Mouse (Mus musculus): ENCODE data around the gene Vmn2r90. TPM values are rescaled to one million over a fixed set of nuclear protein-coding genes. Genes with fewer than 3 reads are reported as not detected.
"Not testable (repeated sequence)": the region's sequence is repeated elsewhere in the genome, so short reads cannot be mapped to it uniquely, and the experiment has no call there.

Vmn2r90 gene
- polyA plus RNA-seq (2015; fragmentation: Nextera tagmentation; extraction: Ambion mirVana): not detected in 2 replicates

DNA sequence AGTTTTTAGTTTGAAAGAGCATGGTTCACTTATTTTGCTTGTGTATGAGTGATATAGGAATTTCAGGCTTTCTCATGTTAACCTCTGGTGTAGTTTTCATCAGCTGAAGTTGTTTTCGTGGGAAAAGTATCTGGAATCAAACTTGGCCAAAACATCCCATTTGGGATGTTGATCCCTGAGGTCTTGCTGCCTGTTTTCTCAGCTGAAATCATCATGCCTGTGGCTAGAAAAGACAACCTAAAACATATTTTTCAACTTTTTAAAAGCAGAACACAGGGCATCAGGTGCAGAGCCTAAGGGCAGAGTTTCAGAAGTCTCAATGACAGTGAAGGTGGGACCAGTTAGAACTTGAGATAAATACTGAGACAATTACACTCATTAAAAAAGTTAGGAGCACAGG, at the start of gene Vmn2r90:
TSS of gene Vmn2r90 (plus strand) at position 301 of the 400 bp plus-strand sequence.
- Histone ChIP-seq H3K27ac (replicated peaks) (no peak within 1 kb of the TSS), H3K27me3 (no peaks in the 10 kb centered on the region), H3K4me2 (no peak within 1 kb of the TSS), H3K9ac (no peak within 1 kb of the TSS), H3K9me3 (replicated peaks) (no peaks in the 10 kb centered on the region), H3K36me3 (replicated peaks) (no peaks in the 10 kb centered on the region), H3K4me3 (replicated peaks) (no peak within 1 kb of the TSS), H3K4me1 (replicated peaks) (no peaks in the 10 kb centered on the region)
- no peak for ATAC-seq (ENCODE audit: insufficient read depth)
- 53% methylated on average over 1 of the region's 1 CpGs for WGBS (ENCODE audit: insufficient replicate concordance)

DNA sequence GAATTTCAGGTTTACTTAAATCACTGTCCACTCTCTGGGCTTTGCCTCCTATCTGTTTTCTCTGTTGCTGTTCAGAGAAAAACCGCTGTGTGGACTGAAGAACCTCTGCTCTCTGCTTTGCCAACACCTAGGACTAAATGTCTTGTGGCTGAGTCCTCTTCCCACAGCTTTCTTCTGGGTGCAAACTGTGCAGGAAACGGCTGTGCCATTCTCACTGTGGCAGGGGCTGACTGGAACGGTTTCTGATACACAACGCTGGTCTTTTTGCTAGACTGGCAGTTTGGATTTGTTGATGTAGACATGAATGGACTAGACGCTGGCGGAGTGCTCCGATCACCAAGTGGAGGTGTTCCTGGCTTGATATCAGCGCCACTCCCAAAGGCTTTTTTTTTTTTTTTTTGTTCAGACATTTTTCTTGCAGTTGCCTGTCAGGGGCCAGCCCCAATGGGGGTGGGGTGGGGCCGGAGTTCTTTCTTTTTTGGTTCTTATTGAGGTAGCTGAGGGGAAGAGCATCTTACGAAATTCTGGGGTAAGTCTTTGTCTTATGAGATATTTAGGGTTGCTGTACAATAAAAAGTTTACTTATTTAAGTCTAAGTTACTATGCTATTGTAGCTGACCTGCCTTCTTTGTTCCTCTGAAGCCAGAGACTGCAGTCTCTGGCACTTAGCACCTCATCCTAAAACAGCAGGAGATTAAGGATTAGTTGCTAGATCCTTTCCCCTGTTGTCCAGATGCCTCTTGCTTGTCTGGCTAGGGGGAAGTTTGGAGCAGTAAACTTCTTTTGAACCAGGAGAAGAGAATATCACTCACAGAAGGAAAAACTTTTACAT, 48.3 kb upstream of the Vmn2r90 start:
- H3K9ac ChIP-seq: no peak overlapping the region
- no peaks in the 10 kb centered on the region for H3K4me1 ChIP-seq (replicated peaks)
- WGBS (ENCODE audit: insufficient replicate concordance): 10% methylated on average over 10 of the region's 10 CpGs
- no peaks in the 10 kb centered on the region for H3K36me3 ChIP-seq (replicated peaks)
- H3K4me2 ChIP-seq: no peak overlapping the region
- no peak overlapping the region for H3K4me3 ChIP-seq (replicated peaks)
- ATAC-seq (ENCODE audit: insufficient read depth): no peak
- no peak overlapping the region for H3K27ac ChIP-seq (replicated peaks)
- no peaks in the 10 kb centered on the region for H3K9me3 ChIP-seq (replicated peaks)
- H3K27me3 ChIP-seq: no peaks in the 10 kb centered on the region

- Histone ChIP-seq H3K27ac (replicated peaks) (no peak overlapping the region), H3K36me3 (replicated peaks) (no peaks in the 10 kb centered on the region), H3K4me2 (no peak overlapping the region), H3K9me3 (replicated peaks) (no peaks in the 10 kb centered on the region), H3K4me1 (replicated peaks) (no peaks in the 10 kb centered on the region), H3K9ac (no peak overlapping the region), H3K4me3 (replicated peaks) (no peak overlapping the region), H3K27me3 (no peaks in the 10 kb centered on the region)
- ATAC-seq (ENCODE audit: insufficient read depth): no peak
- WGBS (ENCODE audit: insufficient replicate concordance): 40% methylated on average over 2 of the region's 2 CpGs
Measured at GRCm38 (mm10) chr17:17655829-17656176, 47.7 kb upstream of the Vmn2r90 start.

- H3K9me3 ChIP-seq (replicated peaks): no peaks in the 10 kb centered on the region
- H3K4me3 ChIP-seq (replicated peaks): no peak overlapping the region
- no peaks in the 10 kb centered on the region for H3K36me3 ChIP-seq (replicated peaks)
- ATAC-seq (ENCODE audit: insufficient read depth): no peak
- no peaks in the 10 kb centered on the region for H3K27me3 ChIP-seq
- H3K4me2 ChIP-seq: no peak overlapping the region
- 65% methylated on average over 1 of the region's 1 CpGs for WGBS (ENCODE audit: insufficient replicate concordance)
- H3K4me1 ChIP-seq (replicated peaks): no peaks in the 10 kb centered on the region
- H3K27ac ChIP-seq (replicated peaks): no peak overlapping the region
- no peak overlapping the region for H3K9ac ChIP-seq
Measured at GRCm38 (mm10) chr17:17678781-17679180, 24.8 kb upstream of the Vmn2r90 start.

DNA sequence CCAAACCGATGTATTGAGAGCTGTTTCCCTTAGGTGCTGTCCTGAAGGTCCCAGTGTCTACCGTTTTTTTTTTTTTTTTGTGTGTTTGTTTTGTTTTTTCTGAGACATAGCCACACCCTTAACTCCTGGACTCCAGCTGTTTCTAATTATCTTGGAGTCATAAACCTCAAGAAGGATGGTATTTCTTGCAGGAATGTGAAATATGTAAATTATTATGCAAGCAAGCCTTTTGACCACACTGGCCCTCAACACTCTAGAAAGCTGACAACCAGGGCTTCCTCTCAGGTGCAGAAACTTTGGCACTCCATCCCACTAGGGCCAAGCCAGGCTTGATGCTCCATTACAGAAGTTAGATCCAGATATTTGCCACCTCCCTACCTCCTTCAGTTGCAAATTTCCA, 12.9 kb upstream of the Vmn2r90 start:
- Histone ChIP-seq H3K9me3 (replicated peaks) (no peaks in the 10 kb centered on the region), H3K4me1 (replicated peaks) (no peaks in the 10 kb centered on the region), H3K27me3 (no peaks in the 10 kb centered on the region), H3K9ac (no peak overlapping the region), H3K4me3 (replicated peaks) (no peak overlapping the region), H3K4me2 (no peak overlapping the region), H3K36me3 (replicated peaks) (no peaks in the 10 kb centered on the region), H3K27ac (replicated peaks) (no peak overlapping the region)
- no peak for ATAC-seq (ENCODE audit: insufficient read depth)
- 45% methylated on average over 2 of the region's 2 CpGs for WGBS (ENCODE audit: insufficient replicate concordance)

DNA sequence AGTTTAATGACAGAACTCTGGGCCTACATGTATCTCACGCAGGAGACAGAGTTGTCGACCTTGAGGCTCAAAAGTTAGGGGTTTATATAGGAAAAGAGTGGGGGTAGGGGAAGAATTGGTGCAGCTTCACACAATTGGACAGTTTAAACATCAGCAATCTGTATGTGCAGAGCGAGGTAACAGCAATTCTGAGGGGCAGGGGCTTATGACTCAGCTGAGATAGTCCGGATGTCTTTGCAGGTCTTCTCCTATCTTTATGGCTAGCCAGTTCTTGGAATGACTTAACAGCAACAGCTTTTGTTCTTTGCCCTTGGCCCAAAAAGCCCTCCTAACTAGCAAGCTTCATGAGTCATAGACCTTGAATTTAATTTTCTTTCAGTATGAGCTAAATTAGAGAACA, 28.8 kb downstream of the Vmn2r90 start:
- WGBS (ENCODE audit: insufficient replicate concordance): 48% methylated on average over 4 of the region's 4 CpGs
- not testable (repeated sequence) for ATAC-seq (ENCODE audit: insufficient read depth)

DNA sequence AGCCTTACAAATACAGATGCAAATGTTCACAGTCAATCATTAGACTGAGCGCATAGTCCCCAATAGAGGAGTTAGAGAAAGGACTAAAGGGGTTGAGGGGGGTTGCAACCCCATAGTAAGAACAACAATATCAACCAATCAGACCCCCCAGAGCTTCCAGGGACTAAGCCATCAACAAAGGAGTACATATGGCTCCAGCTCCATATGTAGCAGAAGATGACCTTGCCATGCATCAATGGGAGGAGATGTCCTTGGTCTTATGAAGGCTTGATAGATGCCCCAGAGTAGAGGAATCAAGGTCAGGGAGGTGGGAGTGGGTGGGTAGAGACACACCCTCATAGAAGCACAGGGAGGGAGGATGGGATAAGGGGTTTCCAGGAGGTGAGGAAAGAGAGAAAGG, 35.1 kb downstream of the Vmn2r90 start:
- no peak overlapping the region for H3K4me2 ChIP-seq
- no peak overlapping the region for H3K4me3 ChIP-seq (replicated peaks)
- ATAC-seq (ENCODE audit: insufficient read depth): no peak
- no peaks in the 10 kb centered on the region for H3K27me3 ChIP-seq
- no peak overlapping the region for H3K9ac ChIP-seq
- no peak overlapping the region for H3K27ac ChIP-seq (replicated peaks)
- H3K4me1 ChIP-seq (replicated peaks): no peaks in the 10 kb centered on the region
- 63% methylated on average over 1 of the region's 1 CpGs for WGBS (ENCODE audit: insufficient replicate concordance)
- no peaks in the 10 kb centered on the region for H3K9me3 ChIP-seq (replicated peaks)
- H3K36me3 ChIP-seq (replicated peaks): no peaks in the 10 kb centered on the region

More for the DNA sequence above, 28.8 kb downstream of the Vmn2r90 start:
- H3K4me3 ChIP-seq (replicated peaks); H3K27ac ChIP-seq (replicated peaks); H3K4me2 ChIP-seq; H3K27me3 ChIP-seq; H3K36me3 ChIP-seq (replicated peaks); H3K4me1 ChIP-seq (replicated peaks); H3K9me3 ChIP-seq (replicated peaks); H3K9ac ChIP-seq: not testable (repeated sequence)

GRCm38 (mm10) chr17:17739300-17739699, 35.8 kb downstream of the Vmn2r90 start:
- WGBS (ENCODE audit: insufficient replicate concordance): 70% methylated on average over 7 of the region's 7 CpGs
- H3K27me3 ChIP-seq; ATAC-seq (ENCODE audit: insufficient read depth); H3K4me3 ChIP-seq (replicated peaks); H3K4me1 ChIP-seq (replicated peaks); H3K9me3 ChIP-seq (replicated peaks); H3K27ac ChIP-seq (replicated peaks); H3K36me3 ChIP-seq (replicated peaks); H3K4me2 ChIP-seq; H3K9ac ChIP-seq: not testable (repeated sequence)

DNA sequence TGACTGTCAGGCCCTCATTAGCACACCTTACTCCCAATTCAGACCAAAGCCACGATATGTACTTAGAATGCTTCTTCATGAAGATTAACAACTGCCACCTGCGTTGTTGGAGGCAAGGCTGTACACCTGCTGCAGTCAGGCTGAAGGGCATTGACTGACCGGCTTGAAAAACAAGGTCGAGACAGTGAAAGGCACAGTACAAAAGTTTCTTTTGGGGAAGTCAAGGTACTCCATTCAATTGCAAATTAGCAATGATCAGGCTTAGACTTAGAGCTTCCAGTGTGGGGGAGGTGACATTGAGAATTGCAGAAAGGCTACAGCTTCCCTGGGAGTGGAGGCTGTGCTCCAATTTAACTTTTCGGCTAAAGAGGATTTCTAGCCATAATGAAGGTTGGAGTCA, 36.4 kb downstream of the Vmn2r90 start:
- not testable (repeated sequence) for H3K4me3 ChIP-seq (replicated peaks); H3K27me3 ChIP-seq; H3K9me3 ChIP-seq (replicated peaks); ATAC-seq (ENCODE audit: insufficient read depth); H3K27ac ChIP-seq (replicated peaks); H3K9ac ChIP-seq; H3K4me1 ChIP-seq (replicated peaks); H3K4me2 ChIP-seq; H3K36me3 ChIP-seq (replicated peaks)
- 59% methylated on average over 5 of the region's 5 CpGs for WGBS (ENCODE audit: insufficient replicate concordance)

DNA sequence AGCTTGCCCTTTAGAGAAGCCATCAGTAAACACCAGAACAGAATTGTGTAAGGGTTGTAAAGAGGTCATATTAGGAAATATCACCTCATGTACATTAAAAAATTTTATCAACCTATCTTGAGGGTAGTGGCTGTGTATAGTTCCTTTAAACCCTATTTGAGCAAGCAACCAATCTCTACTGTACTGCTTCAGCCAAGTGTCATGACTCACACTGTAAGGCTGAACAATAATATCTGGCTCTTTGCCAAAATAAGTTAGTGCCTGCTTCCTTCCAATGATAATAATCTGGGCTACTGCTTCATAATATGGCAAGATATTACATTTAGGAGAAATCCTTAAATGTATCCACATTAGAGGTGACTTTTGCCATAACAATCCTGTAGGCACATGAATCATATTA, 38.0 kb downstream of the Vmn2r90 start:
- H3K9me3 ChIP-seq (replicated peaks); H3K27ac ChIP-seq (replicated peaks); H3K4me1 ChIP-seq (replicated peaks); H3K27me3 ChIP-seq; H3K4me2 ChIP-seq; H3K36me3 ChIP-seq (replicated peaks); H3K9ac ChIP-seq; H3K4me3 ChIP-seq (replicated peaks); ATAC-seq (ENCODE audit: insufficient read depth): not testable (repeated sequence)

DNA sequence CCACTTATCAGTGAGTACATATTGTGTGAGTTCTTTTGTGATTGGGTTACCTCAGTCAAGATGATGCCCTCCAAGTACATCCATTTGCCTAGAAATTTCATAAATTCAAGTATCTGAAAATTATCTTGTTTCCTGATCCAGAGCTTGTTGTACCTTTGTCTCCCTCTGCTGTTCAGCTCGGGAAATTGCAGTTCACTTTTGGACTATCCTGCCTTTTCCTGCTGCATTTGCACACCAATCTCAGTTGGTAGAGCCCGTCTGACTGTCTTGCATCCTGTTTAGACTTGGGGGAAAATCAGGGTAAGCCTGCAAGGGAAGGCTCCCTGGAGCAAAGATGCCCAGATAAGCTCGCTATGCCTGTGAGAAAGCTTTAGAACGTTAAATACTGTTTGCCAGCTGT, 45.8 kb downstream of the Vmn2r90 start:
- H3K4me2 ChIP-seq; H3K4me1 ChIP-seq (replicated peaks); ATAC-seq (ENCODE audit: insufficient read depth); H3K36me3 ChIP-seq (replicated peaks); H3K27me3 ChIP-seq; H3K4me3 ChIP-seq (replicated peaks); H3K9me3 ChIP-seq (replicated peaks); H3K27ac ChIP-seq (replicated peaks); H3K9ac ChIP-seq: not testable (repeated sequence)
- 2% methylated on average over 4 of the region's 4 CpGs for WGBS (ENCODE audit: insufficient replicate concordance)
